Mouse (Mus musculus) lung, embryonic 15.5 days (tissue): ENCODE measurements at regions not wholly inside any gene's neighbourhood (a gene's known extent, or its start where the extent isn't known, plus 50 kb on each side); places are given as distances from the start of the nearest gene placed in this dataset.

Experiments used
- ATAC-seq: fragments of 200-750 bp; cut with Nextera tagmentation; 2 replicates; pipeline ENCODE4 v1.8.0; 2017; ENCODE audit warnings: moderate number of reproducible peaks, borderline replicate concordance; ENCODE audit not compliant: low FRiP score, low TSS enrichment; ENCODE audit errors: extremely low read depth
- H3K27ac ChIP-seq: fragments of 300-500 bp; sonication (generic); 2 replicates; pipeline ENCODE4 v1.5.1; 2015; ENCODE audit warnings: moderate library complexity, mild to moderate bottlenecking, inconsistent platforms
- H3K27me3 ChIP-seq: fragments of 300-500 bp; sonication (generic); 2 replicates; pipeline ENCODE4 v1.6.1; 2015; ENCODE audit warnings: inconsistent platforms
- H3K36me3 ChIP-seq: fragments of 300-500 bp; sonication (generic); 2 replicates; pipeline ENCODE4 v1.6.1; 2015; ENCODE audit warnings: inconsistent platforms
- H3K4me1 ChIP-seq: fragments of 300-500 bp; sonication (generic); 2 replicates; pipeline ENCODE4 v1.6.1; 2015; ENCODE audit warnings: inconsistent platforms
- H3K4me2 ChIP-seq: fragments of 300-500 bp; sonication (generic); 2 replicates; pipeline ENCODE4 v1.6.1; 2015; ENCODE audit warnings: inconsistent platforms, mild to moderate bottlenecking, moderate library complexity
- H3K4me3 ChIP-seq: fragments of 300-500 bp; sonication (generic); 2 replicates; pipeline ENCODE4 v1.5.1; 2015; ENCODE audit warnings: mild to moderate bottlenecking, inconsistent platforms
- H3K9ac ChIP-seq: fragments of 300-500 bp; sonication (generic); 2 replicates; pipeline ENCODE4 v1.6.1; 2015; ENCODE audit warnings: inconsistent platforms
- H3K9me3 ChIP-seq: fragments of 300-500 bp; sonication (generic); 2 replicates; pipeline ENCODE4 v1.6.1; 2016; ENCODE audit warnings: inconsistent platforms
- WGBS: fragments of 180-500 bp; shearing (Covaris S2); methylation state at CpG from one replicate; pipeline ENCODE4 v1.1.7; 2015; 5-methylcytosine and 5-hydroxymethylcytosine counted together

DNA sequence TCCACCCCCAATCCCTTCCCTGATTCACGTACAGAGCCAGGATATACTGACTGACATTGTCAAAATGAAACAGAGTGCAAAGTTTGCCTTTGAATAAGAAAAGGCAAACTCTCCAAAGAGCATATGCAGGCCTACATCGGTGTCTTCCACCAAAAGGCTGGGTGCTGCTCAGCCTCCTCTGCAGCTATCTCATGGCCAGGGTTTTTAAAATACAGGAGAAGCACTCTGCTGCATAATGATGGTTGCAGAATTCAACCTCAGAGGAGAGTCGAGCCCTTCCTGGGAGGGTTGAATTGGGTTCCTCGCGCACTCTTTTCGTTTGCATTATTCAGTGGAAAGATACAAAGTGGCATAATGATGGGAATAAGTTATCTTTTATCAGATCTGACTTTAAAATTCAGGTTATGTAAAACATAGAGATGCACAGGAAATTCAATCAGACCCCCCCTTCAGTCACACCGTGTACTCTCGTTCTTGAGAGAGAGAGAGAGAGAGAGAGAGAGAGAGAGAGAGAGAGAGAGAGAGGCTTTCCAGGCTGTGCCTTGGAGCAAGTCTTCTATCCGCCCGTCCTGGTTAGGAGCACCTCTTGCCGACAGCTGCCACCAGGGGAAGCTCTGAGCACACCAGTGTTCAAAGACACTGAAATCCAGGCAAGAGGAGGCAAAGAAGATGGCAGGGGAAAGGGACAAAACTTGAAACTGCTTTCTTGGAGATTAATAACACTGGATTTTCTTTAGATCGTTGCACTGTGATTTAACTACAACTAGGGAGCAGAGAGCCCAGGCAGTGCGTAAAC, 196.0 kb downstream of the Tmem182 start:
- no peak overlapping the region for H3K9ac ChIP-seq
- no peak overlapping the region for H3K4me3 ChIP-seq
- no peaks in the 10 kb centered on the region for H3K4me1 ChIP-seq
- H3K36me3 ChIP-seq = no peaks in the 10 kb centered on the region
- ATAC-seq = no peak
- no peak overlapping the region for H3K4me2 ChIP-seq
- 52% methylated on average over 13 of the region's 13 CpGs for WGBS
- H3K27me3 ChIP-seq = no peaks in the 10 kb centered on the region
- H3K27ac ChIP-seq = no peak overlapping the region
- no peaks in the 10 kb centered on the region for H3K9me3 ChIP-seq

DNA sequence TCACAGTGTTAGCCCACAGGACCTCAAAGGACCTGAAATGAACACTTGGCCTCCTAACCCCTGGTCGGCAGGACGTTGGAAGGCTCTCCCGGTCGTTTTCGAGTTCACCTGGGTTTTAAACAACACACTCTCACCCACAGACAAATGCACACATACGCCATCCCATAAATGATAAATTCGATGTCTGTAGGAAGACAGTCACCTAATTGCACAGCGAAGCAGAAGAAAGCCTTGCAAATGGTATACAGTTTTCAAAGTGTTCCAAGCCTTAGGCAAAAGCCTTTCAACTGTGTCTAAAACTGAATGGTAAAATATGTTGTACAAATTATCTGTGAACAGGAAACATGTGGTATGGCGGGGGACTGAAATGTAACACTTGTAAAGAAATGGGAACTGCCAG, 196.6 kb downstream of the Tmem182 start:
- Histone ChIP-seq H3K27ac (no peak overlapping the region), H3K9ac (no peak overlapping the region), H3K27me3 (no peaks in the 10 kb centered on the region), H3K36me3 (no peaks in the 10 kb centered on the region), H3K4me3 (no peak overlapping the region), H3K4me1 (no peaks in the 10 kb centered on the region), H3K9me3 (no peaks in the 10 kb centered on the region), H3K4me2 (no peak overlapping the region)
- no peak for ATAC-seq
- WGBS = 51% methylated on average over 9 of the region's 9 CpGs

DNA sequence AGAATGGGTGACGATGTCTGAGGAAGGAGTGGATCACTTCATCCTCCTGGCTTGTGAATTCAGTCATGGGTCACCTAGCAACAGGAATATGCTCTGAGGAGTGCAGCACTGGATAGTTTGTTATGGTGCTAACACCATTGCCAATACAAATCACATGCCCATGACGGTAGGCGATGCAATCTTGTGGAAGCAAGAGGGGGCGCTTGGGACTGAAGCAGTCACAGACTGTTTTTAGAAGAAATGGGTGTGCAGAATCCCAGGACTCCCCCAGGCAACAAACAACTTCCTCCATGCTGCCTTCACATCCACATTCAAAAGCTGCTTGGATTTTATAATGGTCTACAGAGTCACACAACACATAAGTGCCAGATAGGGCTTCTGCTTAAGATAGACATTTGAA, 221.5 kb downstream of the Tmem182 start:
- WGBS = 83% methylated on average over 4 of the region's 4 CpGs
- H3K4me2 ChIP-seq = no peak overlapping the region
- no peak overlapping the region for H3K9ac ChIP-seq
- no peak overlapping the region for H3K4me3 ChIP-seq
- no peak overlapping the region for H3K27ac ChIP-seq
- no peaks in the 10 kb centered on the region for H3K27me3 ChIP-seq
- no peak for ATAC-seq
- no peaks in the 10 kb centered on the region for H3K9me3 ChIP-seq
- no peaks in the 10 kb centered on the region for H3K36me3 ChIP-seq
- H3K4me1 ChIP-seq = no peaks in the 10 kb centered on the region

DNA sequence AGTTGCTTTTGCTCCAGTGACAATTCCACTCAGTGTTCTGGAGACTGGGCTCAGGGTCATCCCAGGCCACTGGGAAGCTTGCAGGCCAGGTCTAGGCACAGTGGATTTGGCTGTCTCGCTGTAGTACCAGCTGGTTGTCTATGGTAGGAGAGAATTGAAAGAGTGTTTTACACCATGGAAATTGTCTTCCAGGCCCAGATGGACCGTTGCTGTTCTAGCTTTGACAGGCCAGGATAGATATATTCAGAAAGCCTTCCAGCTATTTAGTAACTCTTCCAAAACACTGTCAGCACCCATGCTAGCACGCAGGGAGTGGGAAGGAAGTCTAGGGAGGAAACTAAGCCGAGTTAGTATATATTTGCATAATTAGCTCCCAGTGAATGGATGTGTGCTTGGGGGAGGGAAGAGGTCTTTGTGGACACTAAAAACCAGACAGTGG, 222.2 kb downstream of the Tmem182 start:
- ATAC-seq = no peak; the same call in 1 of the 2 replicates
- Histone ChIP-seq H3K4me2 (no peak overlapping the region), H3K27me3 (no peaks in the 10 kb centered on the region), H3K36me3 (no peaks in the 10 kb centered on the region), H3K9me3 (no peaks in the 10 kb centered on the region), H3K4me3 (no peak overlapping the region), H3K4me1 (no peaks in the 10 kb centered on the region), H3K9ac (no peak overlapping the region), H3K27ac (no peak overlapping the region)
- 36% methylated on average over 4 of the region's 4 CpGs for WGBS

DNA sequence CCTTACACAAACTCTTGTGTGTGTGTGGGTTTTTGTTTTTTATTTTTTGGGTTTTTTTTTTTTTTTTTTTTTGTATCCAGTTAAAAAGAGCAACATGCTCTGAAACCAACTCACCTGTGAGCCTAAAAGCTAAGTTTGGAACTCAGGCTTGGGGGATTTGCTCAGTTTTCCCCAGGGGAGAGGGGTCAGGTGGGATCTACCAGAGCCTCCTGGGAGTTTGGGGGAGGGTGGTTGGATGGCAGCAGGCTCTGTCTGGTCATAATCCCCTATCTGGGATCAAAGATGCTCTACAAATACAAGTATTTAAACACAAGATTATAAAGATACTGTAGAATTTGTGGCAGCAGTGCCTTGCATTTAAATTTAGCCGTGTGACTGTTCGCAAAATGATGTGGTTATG, 222.6 kb downstream of the Tmem182 start:
- Histone ChIP-seq H3K9ac (no peak overlapping the region), H3K27ac (no peak overlapping the region), H3K36me3 (no peaks in the 10 kb centered on the region), H3K27me3 (no peaks in the 10 kb centered on the region), H3K4me3 (no peak overlapping the region), H3K4me1 (no peaks in the 10 kb centered on the region), H3K9me3 (no peaks in the 10 kb centered on the region), H3K4me2 (no peak overlapping the region)
- no peak for ATAC-seq
- WGBS = 81% methylated on average over 2 of the region's 2 CpGs

DNA sequence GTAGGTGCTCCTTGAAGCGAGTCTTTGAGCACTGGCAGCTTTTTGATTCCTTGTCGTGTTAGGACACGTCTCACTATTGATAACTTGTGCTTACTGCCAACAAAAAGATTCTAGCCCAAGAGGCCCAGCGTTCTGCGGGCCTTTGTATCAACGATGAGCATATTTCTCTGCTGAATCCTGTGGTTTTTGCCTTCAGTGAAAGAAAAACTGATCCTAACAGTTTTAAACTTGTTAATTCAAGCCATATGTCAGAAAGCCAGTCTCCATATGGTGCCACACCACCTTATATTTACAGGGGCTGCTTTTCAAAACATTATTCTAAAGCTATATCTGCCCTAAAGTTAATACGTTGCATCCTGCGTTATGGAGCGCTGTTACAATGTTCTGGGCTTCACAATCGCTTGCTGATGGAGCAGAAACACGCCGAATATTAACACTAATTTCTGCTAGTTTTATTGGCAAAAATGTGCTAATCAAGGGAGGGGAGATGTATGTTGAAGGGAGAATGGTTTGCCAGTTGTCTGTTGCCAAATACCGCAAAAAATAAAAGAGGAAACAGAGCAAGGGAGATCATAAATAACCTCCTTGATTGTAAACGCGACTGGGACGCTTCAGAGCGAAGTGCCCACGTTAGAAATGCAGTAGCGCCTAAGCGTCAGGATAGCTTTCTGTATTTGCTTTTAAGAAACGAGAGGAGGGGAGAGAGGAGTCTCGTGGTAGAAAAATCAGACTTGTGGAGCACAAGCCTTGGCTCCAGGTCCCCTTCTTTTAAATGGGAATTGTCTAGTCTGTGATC, 229.9 kb downstream of the Tmem182 start:
- H3K4me2 ChIP-seq = no peak overlapping the region
- ATAC-seq = no peak
- no peaks in the 10 kb centered on the region for H3K9me3 ChIP-seq
- no peak overlapping the region for H3K9ac ChIP-seq
- H3K36me3 ChIP-seq = no peaks in the 10 kb centered on the region
- no peak overlapping the region for H3K4me3 ChIP-seq
- no peak overlapping the region for H3K27ac ChIP-seq
- no peaks in the 10 kb centered on the region for H3K4me1 ChIP-seq
- no peaks in the 10 kb centered on the region for H3K27me3 ChIP-seq
- WGBS = 61% methylated on average over 22 of the region's 22 CpGs

DNA sequence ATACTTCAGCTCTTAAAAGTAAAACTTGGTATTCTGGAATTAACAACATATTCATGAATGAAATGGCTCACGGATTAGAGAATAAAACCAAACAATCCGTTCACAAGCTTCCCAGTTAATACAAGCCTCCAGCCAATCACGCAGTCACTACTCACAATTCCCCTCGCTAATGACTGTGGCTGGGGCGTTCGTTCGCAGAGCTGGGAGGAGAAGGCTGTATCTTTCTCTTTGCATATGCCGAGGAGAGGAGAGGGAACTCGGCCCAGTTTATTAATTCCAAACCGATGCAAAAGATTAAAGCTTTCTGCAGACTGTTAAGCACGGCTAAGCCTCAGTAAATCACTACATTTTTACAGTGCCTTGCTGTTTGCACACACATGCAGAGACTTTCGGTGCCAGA, 231.5 kb downstream of the Tmem182 start:
- Histone ChIP-seq H3K4me3 (no peak overlapping the region), H3K27ac (no peak overlapping the region), H3K9ac (no peak overlapping the region), H3K9me3 (no peaks in the 10 kb centered on the region), H3K4me1 (no peaks in the 10 kb centered on the region), H3K4me2 (no peak overlapping the region), H3K27me3 (no peaks in the 10 kb centered on the region), H3K36me3 (no peaks in the 10 kb centered on the region)
- 82% methylated on average over 12 of the region's 12 CpGs for WGBS
- no peak for ATAC-seq

DNA sequence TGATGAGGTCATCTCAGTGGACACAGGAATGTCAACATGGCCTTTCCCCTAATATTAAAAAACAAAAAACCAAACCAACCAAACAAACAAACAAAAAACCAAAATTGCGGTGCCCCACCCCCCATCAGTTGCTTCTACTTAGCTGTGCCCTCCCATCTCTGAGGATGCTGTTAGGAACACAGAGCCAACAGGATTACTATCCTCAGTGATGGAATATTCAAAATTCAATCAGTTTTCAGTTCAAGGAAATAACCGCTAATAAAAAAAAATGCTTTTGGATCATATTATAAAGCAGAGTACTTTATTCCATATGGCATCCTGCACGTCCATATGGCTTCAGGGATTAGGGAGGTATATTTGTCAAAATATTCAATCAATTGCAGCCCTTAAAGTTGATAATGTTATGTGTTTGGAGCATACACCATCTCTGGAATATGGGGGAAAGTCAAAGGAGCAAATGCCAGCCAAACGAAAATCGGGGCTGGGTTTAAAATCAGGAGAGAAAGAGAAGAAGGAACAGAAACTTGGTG, 249.1 kb downstream of the Tmem182 start:
- Histone ChIP-seq H3K4me3 (no peak overlapping the region), H3K4me1 (no peaks in the 10 kb centered on the region), H3K4me2 (no peak overlapping the region), H3K36me3 (no peaks in the 10 kb centered on the region), H3K9ac (no peak overlapping the region), H3K27me3 (no peaks in the 10 kb centered on the region), H3K9me3 (no peaks in the 10 kb centered on the region), H3K27ac (no peak overlapping the region)
- WGBS = 74% methylated on average over 5 of the region's 5 CpGs
- ATAC-seq = no peak

DNA sequence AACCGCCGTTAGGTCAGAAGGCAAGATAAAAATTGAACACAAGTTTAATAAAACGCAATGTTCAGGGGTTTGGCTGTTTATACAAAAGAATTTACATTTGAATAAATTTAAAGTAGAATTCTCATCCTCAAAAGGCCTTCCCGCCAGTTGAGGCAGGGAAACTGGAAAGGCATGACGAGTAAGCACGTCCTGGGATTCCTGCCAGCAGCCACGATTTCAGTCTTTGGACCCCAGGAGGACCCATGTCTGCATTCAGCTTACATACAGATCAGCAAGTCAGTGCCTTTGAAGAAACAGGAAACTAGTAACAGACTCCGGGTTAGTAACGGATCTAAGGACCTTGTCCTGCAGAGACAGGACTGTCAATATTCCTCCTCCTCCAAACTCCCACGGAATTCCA, 250.4 kb downstream of the Tmem182 start:
- Histone ChIP-seq H3K27me3 (no peaks in the 10 kb centered on the region), H3K9ac (no peak overlapping the region), H3K4me3 (no peak overlapping the region), H3K4me1 (no peaks in the 10 kb centered on the region), H3K27ac (no peak overlapping the region), H3K36me3 (no peaks in the 10 kb centered on the region), H3K4me2 (no peak overlapping the region), H3K9me3 (no peaks in the 10 kb centered on the region)
- ATAC-seq = no peak
- 67% methylated on average over 10 of the region's 10 CpGs for WGBS

DNA sequence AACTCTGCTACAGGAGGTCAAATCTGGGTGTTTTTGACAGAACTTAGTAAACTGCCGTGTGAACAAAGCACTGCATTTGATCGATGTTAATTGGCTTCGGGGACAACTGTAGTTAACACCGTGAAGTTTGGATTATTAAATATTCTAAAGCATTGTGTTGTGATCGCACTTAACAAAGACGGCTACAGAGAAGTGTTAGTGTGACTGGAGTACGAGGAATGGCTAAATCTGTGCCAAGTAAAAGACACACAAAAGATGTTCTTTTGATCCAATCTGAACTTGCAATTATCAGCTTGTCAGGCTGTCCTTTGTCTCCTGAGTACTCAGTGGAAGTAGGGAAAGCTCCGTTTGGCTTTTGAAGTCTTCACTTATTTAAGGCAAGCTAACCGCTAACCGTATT, 259.7 kb downstream of the Tmem182 start:
- Histone ChIP-seq H3K27me3 (no peaks in the 10 kb centered on the region), H3K4me1 (no peaks in the 10 kb centered on the region), H3K4me2 (no peak overlapping the region), H3K9ac (no peak overlapping the region), H3K4me3 (no peak overlapping the region), H3K36me3 (no peaks in the 10 kb centered on the region), H3K9me3 (no peaks in the 10 kb centered on the region), H3K27ac (no peak overlapping the region)
- ATAC-seq = no peak
- 81% methylated on average over 10 of the region's 10 CpGs for WGBS

DNA sequence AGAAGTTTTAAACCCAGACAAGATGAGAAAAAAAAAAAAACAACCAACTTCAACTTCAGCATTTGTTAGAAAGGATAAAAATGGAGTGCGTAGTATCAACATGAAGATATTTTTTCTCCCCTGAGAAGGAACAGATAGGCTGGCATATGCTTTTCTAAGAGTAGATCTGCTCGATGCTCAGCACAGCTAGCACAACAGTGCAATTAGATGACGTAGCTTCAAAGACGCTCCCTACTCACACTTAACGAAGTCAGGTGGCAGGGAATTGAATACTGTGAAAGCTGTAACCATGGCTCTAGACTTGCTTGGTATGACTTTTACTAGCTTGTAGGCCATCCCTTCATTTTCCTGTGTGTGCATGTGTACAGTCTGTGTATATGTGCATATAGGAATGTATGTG, 299.5 kb downstream of the Tmem182 start:
- Histone ChIP-seq H3K27ac (no peak overlapping the region), H3K27me3 (no peaks in the 10 kb centered on the region), H3K4me3 (no peak overlapping the region), H3K9ac (no peak overlapping the region), H3K4me1 (no peaks in the 10 kb centered on the region), H3K36me3 (no peaks in the 10 kb centered on the region), H3K4me2 (no peak overlapping the region), H3K9me3 (no peaks in the 10 kb centered on the region)
- WGBS = 92% methylated on average over 5 of the region's 5 CpGs
- no peak for ATAC-seq

DNA sequence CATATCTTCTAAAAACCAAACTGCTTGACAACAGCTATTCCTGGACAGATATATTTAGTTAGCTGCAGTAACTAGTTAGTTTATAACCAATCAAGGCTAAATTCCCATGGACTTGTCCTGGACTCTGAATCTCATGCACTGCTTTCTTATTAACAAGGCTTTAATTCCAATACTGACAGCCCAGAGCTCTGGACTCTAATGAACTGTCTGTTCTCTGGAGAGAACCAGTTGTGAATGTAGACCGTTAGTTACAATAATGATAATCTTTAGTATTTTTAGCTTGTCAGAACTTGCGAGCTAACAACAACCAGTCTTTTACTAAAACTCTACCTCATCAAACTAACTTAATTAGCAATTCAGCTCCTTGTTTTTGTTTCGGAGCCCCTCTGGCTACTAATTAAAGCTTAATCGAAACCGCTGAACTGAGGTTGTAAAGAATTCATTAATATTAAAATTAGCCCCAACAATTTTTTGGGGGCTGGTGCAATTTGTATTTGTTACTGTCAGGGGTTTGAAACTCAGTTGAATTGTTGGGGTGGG, 316.3 kb downstream of the Tmem182 start:
- ATAC-seq = no peak
- Histone ChIP-seq H3K36me3 (no peaks in the 10 kb centered on the region), H3K27me3 (no peaks in the 10 kb centered on the region), H3K9ac (no peak overlapping the region), H3K4me1 (no peaks in the 10 kb centered on the region), H3K4me3 (no peak overlapping the region), H3K27ac (no peak overlapping the region), H3K4me2 (no peak overlapping the region), H3K9me3 (no peaks in the 10 kb centered on the region)
- WGBS = 89% methylated on average over 5 of the region's 5 CpGs
